Mouse (Mus musculus): Measurements from ENCODE around the gene Agbl2. TPM values are rescaled to one million over a fixed set of nuclear protein-coding genes. Genes with fewer than 3 reads are reported as not detected.

The Agbl2 gene
- total and polyA plus RNA-seq, 2 experiments, result 0.05 TPM; not detected in 1

DNA sequence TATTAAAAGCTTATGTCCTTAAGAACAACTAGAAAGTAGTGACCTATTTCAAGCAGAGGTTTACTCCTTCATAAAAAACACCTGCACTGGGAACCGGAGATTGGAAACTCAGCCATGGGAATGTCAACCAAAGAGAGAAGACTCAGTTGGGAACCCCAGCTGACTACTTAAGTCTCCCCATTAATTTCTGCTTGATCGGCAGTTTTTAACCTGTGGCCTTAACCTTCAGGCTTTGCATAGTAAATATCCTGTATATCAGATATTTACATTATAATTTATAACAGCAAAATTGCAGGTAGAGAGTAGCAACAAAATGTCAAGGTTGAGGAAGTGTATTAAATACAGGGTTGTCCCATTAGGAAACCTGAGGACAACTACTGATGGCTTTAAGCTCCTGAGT, 29.0 kb upstream of the Agbl2 start:
- no peaks in the 10 kb centered on the region for H3K27me3 ChIP-seq (ENCODE audit: control insufficient read depth, insufficient read depth, low read length)
- peaks cover 55% of the 10 kb centered on the region for H3K36me3 ChIP-seq (ENCODE audit: control insufficient read depth, insufficient read depth, low read length)
- no peak overlapping the region for H3K9ac ChIP-seq (ENCODE audit: low read depth, low read length)
- WGBS, result 97% methylated on average over 2 of the region's 2 CpGs
- TF ChIP-seq CTCF (IDR thresholded peaks at IDR 0.05; ENCODE audit: low read depth, low read length), result no peak
- no peak for TF ChIP-seq POLR2A (IDR thresholded peaks at IDR 0.05; ENCODE audit: extremely low read depth, insufficient read depth, low read length)
- DNase-seq (ENCODE audit: extremely low read depth, low read depth, low spot score), result no peak
- peaks cover 9% of the 10 kb centered on the region; the same call in 1 of the 2 replicates for H3K79me2 ChIP-seq (ENCODE audit: control insufficient read depth, insufficient read depth, low read length)
- H3K4me3 ChIP-seq (ENCODE audit: insufficient read depth, low read depth, low read length), result no peak overlapping the region
- H3K27ac ChIP-seq (replicated peaks; ENCODE audit: insufficient read depth, low read depth, low read length), result no peak overlapping the region
- peaks cover 5% of the 10 kb centered on the region; the same call in 1 of the 2 replicates for H3K4me1 ChIP-seq (ENCODE audit: control insufficient read depth, insufficient read depth, low read length)

DNA sequence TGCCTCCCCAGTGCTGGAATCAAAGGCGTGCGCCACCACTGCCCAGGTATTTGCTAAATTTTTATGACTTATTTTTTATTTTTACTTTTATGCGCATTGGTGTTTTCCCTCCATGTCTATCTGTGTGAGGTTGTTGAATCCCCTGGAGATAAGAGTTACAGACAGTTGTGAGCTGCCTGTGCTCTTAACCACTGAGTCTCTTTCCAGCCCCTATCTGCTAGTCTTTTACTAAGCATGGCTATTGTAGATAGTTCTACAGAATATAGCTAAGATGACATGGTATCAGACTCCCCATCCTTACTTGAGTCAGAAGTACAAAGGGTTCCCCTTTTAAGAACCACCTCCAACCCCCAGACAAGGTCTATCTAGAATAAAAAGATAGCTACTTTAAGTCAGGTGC, 28.3 kb upstream of the Agbl2 start:
- Histone ChIP-seq H3K9ac (ENCODE audit: low read depth, low read length) (no peak overlapping the region), H3K27me3 (ENCODE audit: control insufficient read depth, insufficient read depth, low read length) (no peaks in the 10 kb centered on the region), H3K4me3 (ENCODE audit: insufficient read depth, low read depth, low read length) (no peak overlapping the region), H3K79me2 (ENCODE audit: control insufficient read depth, insufficient read depth, low read length) (peaks cover 9% of the 10 kb centered on the region; the same call in 1 of the 2 replicates), H3K27ac (replicated peaks; ENCODE audit: insufficient read depth, low read depth, low read length) (no peak overlapping the region), H3K4me1 (ENCODE audit: control insufficient read depth, insufficient read depth, low read length) (peaks cover 5% of the 10 kb centered on the region; the same call in 1 of the 2 replicates), H3K36me3 (ENCODE audit: control insufficient read depth, insufficient read depth, low read length) (peaks cover 60% of the 10 kb centered on the region)
- 97% methylated on average over 3 of the region's 3 CpGs for WGBS
- DNase-seq (ENCODE audit: extremely low read depth, low read depth, low spot score), result no peak
- TF ChIP-seq POLR2A (IDR thresholded peaks at IDR 0.05; ENCODE audit: extremely low read depth, insufficient read depth, low read length) (no peak), CTCF (IDR thresholded peaks at IDR 0.05; ENCODE audit: low read depth, low read length) (no peak)

DNA sequence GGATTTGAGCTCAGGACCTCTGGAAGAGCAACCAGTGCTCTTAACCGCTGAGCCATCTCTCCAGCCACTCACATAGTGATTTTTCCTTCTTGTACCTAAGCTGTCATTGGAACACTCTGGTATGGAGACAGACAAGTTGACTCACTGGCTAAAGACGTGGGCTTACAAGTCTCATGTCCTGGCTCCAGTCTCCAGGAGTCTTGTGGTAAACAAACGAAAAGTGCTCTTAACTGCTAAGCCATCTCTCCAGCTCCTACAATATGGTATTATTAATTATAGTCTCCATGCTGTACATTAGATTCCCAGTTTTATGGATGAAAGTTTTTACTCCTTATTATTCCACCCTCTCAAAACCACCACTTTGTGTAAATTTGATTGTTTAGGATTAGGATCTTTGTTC, 17.4 kb upstream of the Agbl2 start:
- H3K9ac ChIP-seq (ENCODE audit: low read depth, low read length), result no peak overlapping the region
- no peaks in the 10 kb centered on the region for H3K27me3 ChIP-seq (ENCODE audit: control insufficient read depth, insufficient read depth, low read length)
- DNase-seq (ENCODE audit: extremely low read depth, low read depth, low spot score), result no peak
- H3K36me3 ChIP-seq (ENCODE audit: control insufficient read depth, insufficient read depth, low read length), result peaks cover 68% of the 10 kb centered on the region
- H3K27ac ChIP-seq (replicated peaks; ENCODE audit: insufficient read depth, low read depth, low read length), result no peak overlapping the region
- H3K79me2 ChIP-seq (ENCODE audit: control insufficient read depth, insufficient read depth, low read length), result no peaks in the 10 kb centered on the region; the same call in 1 of the 2 replicates
- TF ChIP-seq POLR2A (IDR thresholded peaks at IDR 0.05; ENCODE audit: extremely low read depth, insufficient read depth, low read length), result no peak
- TF ChIP-seq CTCF (IDR thresholded peaks at IDR 0.05; ENCODE audit: low read depth, low read length), result no peak
- 95% methylated on average over 3 of the region's 3 CpGs for WGBS
- H3K4me1 ChIP-seq (ENCODE audit: control insufficient read depth, insufficient read depth, low read length), result no peaks in the 10 kb centered on the region
- no peak overlapping the region for H3K4me3 ChIP-seq (ENCODE audit: insufficient read depth, low read depth, low read length)

DNA sequence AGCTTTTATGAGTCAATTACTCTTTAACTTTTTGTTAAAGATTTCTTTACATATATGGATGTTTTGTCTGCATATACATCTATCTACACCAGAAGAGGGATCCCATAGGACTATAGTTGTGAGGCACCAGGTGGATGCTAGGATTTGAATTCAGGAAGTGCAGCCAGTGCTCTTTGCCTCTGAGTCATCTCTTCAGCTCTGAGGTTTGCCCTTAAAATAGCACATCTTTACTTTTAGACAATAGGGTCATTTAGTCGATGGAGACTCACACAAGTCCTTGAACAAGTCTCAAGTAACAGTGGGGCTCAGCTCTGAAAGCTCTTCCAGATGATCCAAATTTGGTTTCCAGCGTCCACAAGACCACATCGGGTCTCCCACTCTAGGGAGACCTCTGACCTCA, 1.2 kb upstream of the Agbl2 start:
- no peaks in the 10 kb centered on the region; the same call in 1 of the 2 replicates for H3K4me1 ChIP-seq (ENCODE audit: control insufficient read depth, insufficient read depth, low read length)
- no peak overlapping the region for H3K27ac ChIP-seq (replicated peaks; ENCODE audit: insufficient read depth, low read depth, low read length)
- peaks cover 40% of the 10 kb centered on the region for H3K36me3 ChIP-seq (ENCODE audit: control insufficient read depth, insufficient read depth, low read length)
- H3K79me2 ChIP-seq (ENCODE audit: control insufficient read depth, insufficient read depth, low read length), result no peaks in the 10 kb centered on the region
- DNase-seq (ENCODE audit: extremely low read depth, low read depth, low spot score), result no peak
- H3K4me3 ChIP-seq (ENCODE audit: insufficient read depth, low read depth, low read length), result no peak overlapping the region
- no peaks in the 10 kb centered on the region for H3K27me3 ChIP-seq (ENCODE audit: control insufficient read depth, insufficient read depth, low read length)
- 60% methylated on average over 3 of the region's 3 CpGs for WGBS
- TF ChIP-seq CTCF (IDR thresholded peaks at IDR 0.05; ENCODE audit: low read depth, low read length) (no peak), POLR2A (IDR thresholded peaks at IDR 0.05; ENCODE audit: extremely low read depth, insufficient read depth, low read length) (no peak)
- H3K9ac ChIP-seq (ENCODE audit: low read depth, low read length), result no peak overlapping the region

DNA sequence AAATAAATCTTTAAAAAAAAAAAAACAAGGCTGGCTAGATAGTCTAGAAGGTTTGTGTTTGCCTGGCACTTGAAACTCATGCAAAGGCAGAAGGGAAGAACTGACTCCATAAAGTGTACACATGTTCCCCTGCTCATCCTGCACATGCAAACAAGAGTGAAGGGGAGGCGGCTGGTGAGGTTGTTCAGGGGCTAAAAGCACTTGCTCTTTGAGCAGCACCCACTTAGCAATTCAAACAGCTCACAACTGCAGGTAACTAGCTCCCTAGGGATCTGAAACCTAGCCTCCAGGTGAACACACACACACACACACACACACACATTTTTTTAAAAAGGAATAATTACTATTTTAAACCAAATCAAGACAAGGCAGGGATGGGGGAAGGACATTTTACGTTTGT, 589 bp upstream of the Agbl2 start:
- 90% methylated on average over 2 of the region's 2 CpGs for WGBS
- DNase-seq (ENCODE audit: extremely low read depth, low read depth, low spot score), result no peak
- Histone ChIP-seq H3K79me2 (ENCODE audit: control insufficient read depth, insufficient read depth, low read length) (no peaks in the 10 kb centered on the region), H3K9ac (ENCODE audit: low read depth, low read length) (no peak overlapping the region), H3K27me3 (ENCODE audit: control insufficient read depth, insufficient read depth, low read length) (no peaks in the 10 kb centered on the region), H3K4me1 (ENCODE audit: control insufficient read depth, insufficient read depth, low read length) (no peaks in the 10 kb centered on the region; the same call in 1 of the 2 replicates), H3K4me3 (ENCODE audit: insufficient read depth, low read depth, low read length) (no peak overlapping the region), H3K36me3 (ENCODE audit: control insufficient read depth, insufficient read depth, low read length) (peaks cover 36% of the 10 kb centered on the region), H3K27ac (replicated peaks; ENCODE audit: insufficient read depth, low read depth, low read length) (no peak overlapping the region)
- TF ChIP-seq CTCF (IDR thresholded peaks at IDR 0.05; ENCODE audit: low read depth, low read length) (no peak), POLR2A (IDR thresholded peaks at IDR 0.05; ENCODE audit: extremely low read depth, insufficient read depth, low read length) (no peak)

DNA sequence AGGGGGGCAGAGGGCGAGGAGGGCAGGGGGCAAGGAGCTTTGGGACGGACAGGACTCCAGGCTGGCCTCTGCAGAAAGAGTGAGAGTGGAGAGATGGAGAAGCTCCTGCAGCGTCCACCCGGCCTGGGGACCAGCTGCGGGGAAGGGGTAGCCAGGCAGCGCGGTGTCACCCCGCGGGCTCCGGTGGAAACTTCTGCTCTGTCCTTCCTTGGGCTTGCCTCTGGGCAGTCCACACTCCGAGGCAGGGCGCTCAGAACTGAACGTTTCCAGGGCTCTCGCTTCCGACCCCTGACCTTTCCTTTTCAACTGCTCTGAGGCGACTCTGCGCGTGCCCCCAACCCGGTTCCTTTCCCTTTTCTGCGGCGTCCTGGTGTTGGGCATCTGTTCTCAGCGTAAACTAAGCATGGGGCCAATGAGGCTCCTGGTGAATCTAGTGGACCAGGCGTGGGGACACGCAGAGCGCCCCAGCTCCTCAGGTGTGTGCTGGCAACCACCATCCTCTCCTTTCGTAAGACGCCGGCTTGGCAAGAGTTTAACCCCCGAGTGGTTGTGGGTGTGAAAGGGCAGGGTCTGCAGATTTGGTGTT, 467 bp downstream of the Agbl2 start:
- TF ChIP-seq CTCF (IDR thresholded peaks at IDR 0.05; ENCODE audit: low read depth, low read length), result no peak
- no peak for TF ChIP-seq POLR2A (IDR thresholded peaks at IDR 0.05; ENCODE audit: extremely low read depth, insufficient read depth, low read length)
- 5% methylated on average over 28 of the region's 29 CpGs for WGBS
- H3K27me3 ChIP-seq (ENCODE audit: control insufficient read depth, insufficient read depth, low read length), result no peaks in the 10 kb centered on the region
- H3K4me3 ChIP-seq (ENCODE audit: insufficient read depth, low read depth, low read length), result peak overlapping the region; percentile 56
- H3K9ac ChIP-seq (ENCODE audit: low read depth, low read length), result peak overlapping the region; percentile 49
- no peak overlapping the region for H3K27ac ChIP-seq (replicated peaks; ENCODE audit: insufficient read depth, low read depth, low read length)
- peaks cover 26% of the 10 kb centered on the region for H3K36me3 ChIP-seq (ENCODE audit: control insufficient read depth, insufficient read depth, low read length)
- DNase-seq (ENCODE audit: extremely low read depth, low read depth, low spot score), result no peak
- no peaks in the 10 kb centered on the region for H3K79me2 ChIP-seq (ENCODE audit: control insufficient read depth, insufficient read depth, low read length)
- no peaks in the 10 kb centered on the region; the same call in 1 of the 2 replicates for H3K4me1 ChIP-seq (ENCODE audit: control insufficient read depth, insufficient read depth, low read length)
